Mouse (Mus musculus): ENCODE measurements around the gene Fam229a.

- no peak for TF ChIP-seq CEBPB (IDR thresholded peaks at IDR 0.05; ENCODE audit: insufficient read depth, poor library complexity, severe bottlenecking)
- TF ChIP-seq USF1 (IDR thresholded peaks at IDR 0.05; ENCODE audit: low read depth): no peak
- no peak for TF ChIP-seq E2F4 (IDR thresholded peaks at IDR 0.05; ENCODE audit: insufficient read depth)
- no peak for TF ChIP-seq REST (IDR thresholded peaks at IDR 0.05; ENCODE audit: insufficient read depth, insufficient read length)
These were observed 22.9 kb downstream of the Fam229a start for GRCm38 (mm10) chr4:129513891-129514290.
